Mouse (Mus musculus): Measurements from ENCODE around the gene Adprhl1. TPM values are rescaled to one million over a fixed set of nuclear protein-coding genes. Genes with fewer than 3 reads are reported as not detected.

The Adprhl1 gene
- total RNA-seq, 1 experiment from 2014 or later = not detected

DNA sequence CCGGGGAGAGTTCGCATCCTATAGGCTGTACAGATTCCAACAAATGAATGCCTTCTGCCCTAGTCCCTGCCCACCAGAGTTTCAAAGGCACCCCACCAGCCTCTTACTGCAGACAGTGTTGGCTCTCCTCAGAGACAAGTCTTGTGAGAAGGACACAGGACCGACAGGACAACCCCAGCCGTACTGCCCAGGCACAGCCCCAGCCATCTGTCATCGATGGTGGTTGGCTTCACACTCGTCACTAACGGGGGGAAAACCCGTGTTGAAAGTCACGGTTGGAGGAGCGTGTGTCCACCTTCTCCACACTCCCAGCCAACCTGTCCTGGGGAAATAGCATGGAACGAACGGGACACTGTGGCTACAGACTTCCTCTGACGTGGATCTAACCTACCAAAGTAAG is 19.2 kb downstream of the Adprhl1 start:
- ATAC-seq (ENCODE audit: extremely low read depth, insufficient number of reproducible peaks, low FRiP score, poor library complexity, severe bottlenecking) = no peak

GRCm38 (mm10) chr8:13230471-13230870 is 23.5 kb downstream of the Adprhl1 start:
- ATAC-seq (ENCODE audit: extremely low read depth, insufficient number of reproducible peaks, low FRiP score, poor library complexity, severe bottlenecking) = no peak

DNA sequence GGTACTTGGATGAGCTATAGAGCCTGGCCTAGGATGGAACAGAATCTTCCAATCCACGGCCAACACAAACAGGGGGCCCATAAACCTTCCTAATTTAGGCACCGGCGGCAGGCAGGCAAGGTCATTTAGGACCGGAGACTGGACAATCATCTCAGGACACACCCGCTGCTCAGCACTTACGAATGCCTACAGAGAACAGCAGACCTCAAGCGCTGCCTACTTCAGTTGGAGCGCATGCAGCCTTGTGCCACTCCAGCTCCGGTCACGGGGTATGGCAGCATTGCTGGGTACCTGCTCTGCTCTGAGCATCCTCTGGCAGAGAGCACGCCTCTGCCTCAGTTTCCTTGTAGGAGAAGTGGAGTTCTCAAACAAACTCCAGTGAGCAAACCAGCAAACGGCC is 24.2 kb downstream of the Adprhl1 start:
- no peak for ATAC-seq (ENCODE audit: extremely low read depth, insufficient number of reproducible peaks, low FRiP score, poor library complexity, severe bottlenecking)

DNA sequence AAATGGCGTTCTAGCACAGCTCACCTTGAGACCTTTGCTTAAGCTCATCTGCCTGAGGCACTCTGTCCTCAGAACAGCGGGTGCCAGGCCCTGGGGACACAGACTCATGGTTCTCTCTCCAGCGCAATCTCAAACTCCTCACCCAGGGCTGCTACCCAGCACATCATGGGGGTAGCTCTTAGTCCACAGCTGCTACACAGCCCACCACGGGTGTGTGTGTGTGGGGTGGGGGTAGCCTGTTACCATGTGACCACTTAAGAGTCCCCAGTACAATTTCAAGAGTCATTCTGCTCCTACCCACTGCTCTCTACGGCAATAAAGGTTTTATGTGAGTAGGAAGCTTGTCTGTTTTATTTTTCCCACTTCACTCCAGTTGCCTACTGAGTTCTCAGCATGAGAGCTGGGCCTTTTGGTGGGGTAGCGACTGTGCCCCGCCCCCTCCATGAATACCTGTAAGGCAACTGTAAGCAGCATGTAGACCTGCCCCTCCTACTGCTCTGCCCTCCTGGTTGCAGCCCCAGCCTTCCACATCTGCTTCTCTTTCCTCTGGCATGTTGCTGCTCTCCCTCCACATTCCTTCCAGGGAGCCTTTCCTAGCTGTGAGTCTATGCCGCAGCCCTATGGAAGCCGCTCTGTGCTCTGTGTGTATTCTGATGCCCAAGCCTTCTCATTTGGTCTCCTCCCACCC is 24.9 kb downstream of the Adprhl1 start:
- no peak for ATAC-seq (ENCODE audit: extremely low read depth, insufficient number of reproducible peaks, low FRiP score, poor library complexity, severe bottlenecking)

DNA sequence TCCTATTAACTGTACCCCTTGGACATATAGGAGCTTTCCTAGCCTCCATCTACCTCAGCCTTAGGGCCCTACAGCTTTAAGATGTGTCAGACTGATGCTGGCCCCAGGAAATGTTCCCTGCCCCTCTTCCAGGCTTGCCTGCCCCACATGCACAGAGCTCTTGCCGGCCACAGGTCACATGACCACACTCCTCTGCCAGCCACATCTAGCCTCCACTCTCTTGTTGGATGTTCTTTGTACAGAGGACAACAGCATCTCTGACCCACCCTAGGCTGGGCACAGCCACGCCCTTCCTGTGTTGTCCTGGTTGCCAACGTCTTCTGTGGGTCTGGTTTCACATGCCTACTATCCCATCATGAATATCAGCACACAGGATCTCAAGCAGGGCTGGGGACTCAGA is 26.8 kb downstream of the Adprhl1 start:
- ATAC-seq (ENCODE audit: extremely low read depth, insufficient number of reproducible peaks, low FRiP score, poor library complexity, severe bottlenecking) = no peak

- ATAC-seq (ENCODE audit: extremely low read depth, insufficient number of reproducible peaks, low FRiP score, poor library complexity, severe bottlenecking) = no peak
Measured at GRCm38 (mm10) chr8:13226288-13226687, 27.7 kb downstream of the Adprhl1 start.

DNA sequence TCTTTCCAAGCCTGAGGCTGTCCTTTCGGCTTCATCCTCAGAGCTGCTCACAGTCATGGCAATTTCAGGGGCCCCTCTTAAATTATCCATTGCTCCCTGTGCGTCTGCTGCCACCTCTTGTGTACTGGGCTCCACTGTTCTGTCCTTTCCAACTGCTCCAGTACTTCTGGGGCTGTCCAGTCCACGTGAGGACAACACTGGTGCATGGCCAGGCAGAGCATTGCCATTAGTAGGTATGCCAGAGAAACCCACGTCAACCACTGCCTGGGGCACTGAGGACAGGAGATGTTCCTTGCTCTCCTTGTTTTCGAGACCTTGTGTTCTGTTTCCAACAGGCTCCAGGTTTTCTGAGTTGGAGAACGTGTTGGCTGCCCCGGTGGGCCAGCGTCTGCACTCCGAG is 29.5 kb downstream of the Adprhl1 start:
- no peak for ATAC-seq (ENCODE audit: extremely low read depth, insufficient number of reproducible peaks, low FRiP score, poor library complexity, severe bottlenecking)

DNA sequence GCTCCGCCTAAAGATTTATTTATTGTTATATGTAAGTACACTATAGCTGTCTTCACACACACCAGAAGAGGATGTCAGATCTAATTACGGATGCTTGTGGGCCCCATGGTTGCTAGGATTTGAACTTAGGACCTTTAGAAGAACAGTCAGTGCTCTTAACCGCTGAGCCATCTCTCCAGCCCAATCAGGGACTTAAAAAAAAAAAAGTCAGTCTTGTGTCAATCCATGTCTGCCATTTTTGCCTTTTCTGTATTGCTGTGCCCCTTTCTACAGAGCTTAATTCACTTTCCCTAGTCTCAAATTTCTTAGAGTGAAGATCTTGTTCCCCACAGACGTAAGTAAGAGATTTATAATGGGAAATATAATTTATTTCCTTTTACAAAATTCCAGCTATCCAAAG is 35.5 kb downstream of the Adprhl1 start:
- no peak for ATAC-seq (ENCODE audit: extremely low read depth, insufficient number of reproducible peaks, low FRiP score, poor library complexity, severe bottlenecking)

DNA sequence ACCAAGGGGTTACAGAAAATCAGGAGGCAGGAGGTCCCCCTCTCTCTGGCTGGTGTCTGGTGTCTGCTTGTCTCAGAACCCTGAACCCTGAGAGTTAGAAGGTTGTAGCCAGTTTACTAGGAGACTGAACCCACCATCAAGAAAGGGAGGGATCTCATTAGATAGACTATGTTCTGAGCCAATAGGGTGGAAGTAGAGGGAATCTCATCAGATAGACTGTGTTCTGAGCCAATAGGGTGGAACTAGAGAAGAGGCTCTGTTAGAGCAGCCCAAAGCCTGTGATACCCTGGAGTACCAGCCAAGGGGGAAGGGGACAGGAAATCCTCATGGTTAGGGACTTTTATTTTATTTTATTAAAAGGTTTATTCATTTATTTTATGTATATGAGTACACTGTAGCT is 36.0 kb downstream of the Adprhl1 start:
- ATAC-seq (ENCODE audit: extremely low read depth, insufficient number of reproducible peaks, low FRiP score, poor library complexity, severe bottlenecking) = no peak

DNA sequence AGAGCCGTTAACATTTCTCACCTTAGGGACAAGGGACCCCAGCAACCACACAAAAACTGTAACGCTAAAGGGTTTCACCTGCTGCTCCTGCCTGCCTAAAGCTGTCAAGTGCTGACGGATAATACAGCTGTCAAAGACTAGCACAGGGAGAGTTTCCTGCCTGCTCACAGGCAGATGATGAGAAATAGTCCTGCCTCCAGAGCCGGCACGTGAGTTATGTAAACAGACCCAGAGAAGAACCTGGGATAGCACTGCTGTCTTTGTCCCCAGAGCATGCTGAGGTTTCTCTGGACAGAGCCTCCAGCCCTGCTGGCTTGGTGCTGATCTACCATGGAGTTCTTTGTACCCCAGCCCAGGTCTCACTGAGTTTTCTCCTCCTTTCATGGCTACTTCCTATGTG is 36.9 kb downstream of the Adprhl1 start:
- no peak for ATAC-seq (ENCODE audit: extremely low read depth, insufficient number of reproducible peaks, low FRiP score, poor library complexity, severe bottlenecking)

- no peak for ATAC-seq (ENCODE audit: extremely low read depth, insufficient number of reproducible peaks, low FRiP score, poor library complexity, severe bottlenecking)
Measured at GRCm38 (mm10) chr8:13216386-13216785, 37.6 kb downstream of the Adprhl1 start.

DNA sequence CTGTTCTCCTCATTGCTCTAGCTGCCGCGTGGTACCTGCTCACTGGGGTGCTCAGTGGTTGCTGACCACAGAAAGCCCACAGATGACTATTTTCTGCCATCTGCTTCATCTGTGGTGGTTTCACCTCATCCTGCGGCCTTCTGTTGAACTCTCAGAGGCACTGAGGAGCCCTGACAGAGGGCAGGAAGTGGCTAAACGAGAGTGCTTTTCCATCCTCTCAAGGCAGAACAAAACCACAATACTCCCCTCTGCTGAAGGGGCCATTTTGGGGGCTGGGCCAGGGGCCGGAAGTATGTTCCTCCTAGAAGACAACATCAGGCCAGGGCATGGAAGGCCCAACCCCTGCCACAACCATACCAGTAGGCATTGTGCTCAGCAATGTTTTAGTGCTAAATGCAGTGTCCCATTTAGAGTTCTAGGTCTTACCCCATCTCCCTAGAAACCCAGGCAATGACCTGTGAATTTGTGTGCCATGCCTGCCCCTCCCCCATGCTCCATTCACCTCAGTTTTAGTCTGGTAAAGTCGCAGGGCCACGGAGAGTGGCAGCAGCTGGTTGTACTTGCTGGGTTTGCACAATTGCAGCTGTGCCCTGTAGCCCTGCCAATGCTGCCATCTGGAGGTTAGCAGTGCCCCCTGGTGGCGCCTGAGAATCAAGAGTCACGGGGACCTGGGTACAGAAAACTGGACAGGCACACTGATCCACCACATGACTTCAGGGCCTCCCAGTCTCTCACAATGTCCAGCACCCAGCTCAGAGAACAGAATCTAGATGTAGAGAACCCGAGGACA is 40.3 kb downstream of the Adprhl1 start:
- ATAC-seq (ENCODE audit: extremely low read depth, insufficient number of reproducible peaks, low FRiP score, poor library complexity, severe bottlenecking) = peak; percentile 72

GRCm38 (mm10) chr8:13209770-13210169 is 44.2 kb downstream of the Adprhl1 start:
- ATAC-seq (ENCODE audit: extremely low read depth, insufficient number of reproducible peaks, low FRiP score, poor library complexity, severe bottlenecking) = no peak

GRCm38 (mm10) chr8:13208627-13209355 is 45.2 kb downstream of the Adprhl1 start:
- ATAC-seq (ENCODE audit: extremely low read depth, insufficient number of reproducible peaks, low FRiP score, poor library complexity, severe bottlenecking) = no peak

DNA sequence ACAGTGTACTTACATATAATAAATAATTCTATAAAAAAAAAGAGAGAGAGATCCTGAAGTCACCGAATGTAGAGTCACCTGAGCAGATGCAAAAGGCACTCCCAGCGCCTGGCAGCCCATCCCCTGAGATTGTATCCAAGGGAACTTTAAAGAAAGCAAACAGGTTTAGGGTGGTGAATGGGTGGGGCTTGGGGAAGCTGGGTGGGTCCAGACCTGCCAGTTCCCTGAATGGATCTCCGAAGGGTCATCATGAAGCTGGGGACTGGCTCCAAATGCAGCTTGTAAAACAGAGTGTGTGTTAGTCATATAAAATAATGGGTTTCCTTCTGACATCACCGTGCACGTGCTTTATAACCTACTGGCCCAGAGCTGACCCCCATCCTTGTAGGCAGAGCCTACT is 47.7 kb downstream of the Adprhl1 start:
- ATAC-seq (ENCODE audit: extremely low read depth, insufficient number of reproducible peaks, low FRiP score, poor library complexity, severe bottlenecking) = no peak

GRCm38 (mm10) chr8:13205311-13205710 is 48.7 kb downstream of the Adprhl1 start:
- no peak for ATAC-seq (ENCODE audit: extremely low read depth, insufficient number of reproducible peaks, low FRiP score, poor library complexity, severe bottlenecking)

DNA sequence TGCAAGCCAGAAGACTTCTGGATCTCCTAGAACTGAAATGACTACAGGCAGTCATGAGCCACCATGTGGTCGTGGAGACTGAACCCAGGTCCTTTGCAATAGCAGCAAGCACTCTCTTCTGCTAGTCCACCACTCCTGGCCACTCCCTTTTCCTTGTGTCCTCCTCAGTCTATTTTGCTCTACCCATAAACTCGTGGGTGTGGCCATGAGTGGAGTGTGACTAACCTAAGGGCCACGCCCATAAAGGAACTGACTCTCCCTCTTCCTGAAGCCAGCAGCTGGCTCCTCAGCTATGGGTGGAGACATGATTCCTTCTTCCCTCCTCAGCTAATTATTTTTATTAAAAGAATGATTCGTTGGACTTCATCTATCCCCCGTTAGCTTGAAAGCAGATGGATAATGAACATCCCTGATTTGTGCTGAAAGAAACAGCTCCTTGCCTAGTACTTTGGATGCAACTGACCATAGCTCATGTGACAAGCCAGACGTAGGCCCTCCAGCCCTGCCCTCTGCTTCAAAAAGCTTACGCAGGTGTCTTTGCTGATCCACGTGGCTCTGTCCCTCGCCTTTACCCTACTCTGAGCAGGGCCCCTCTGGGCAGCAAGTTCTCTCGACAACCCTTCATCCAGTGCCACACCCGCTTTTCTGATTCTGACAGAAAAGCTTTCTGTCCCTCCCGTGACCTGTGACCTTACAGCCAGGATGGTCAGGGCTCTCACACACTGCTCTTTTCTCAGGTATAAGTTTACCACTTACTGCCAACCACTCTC is 49.4 kb downstream of the Adprhl1 start:
- ATAC-seq (ENCODE audit: extremely low read depth, insufficient number of reproducible peaks, low FRiP score, poor library complexity, severe bottlenecking) = no peak

DNA sequence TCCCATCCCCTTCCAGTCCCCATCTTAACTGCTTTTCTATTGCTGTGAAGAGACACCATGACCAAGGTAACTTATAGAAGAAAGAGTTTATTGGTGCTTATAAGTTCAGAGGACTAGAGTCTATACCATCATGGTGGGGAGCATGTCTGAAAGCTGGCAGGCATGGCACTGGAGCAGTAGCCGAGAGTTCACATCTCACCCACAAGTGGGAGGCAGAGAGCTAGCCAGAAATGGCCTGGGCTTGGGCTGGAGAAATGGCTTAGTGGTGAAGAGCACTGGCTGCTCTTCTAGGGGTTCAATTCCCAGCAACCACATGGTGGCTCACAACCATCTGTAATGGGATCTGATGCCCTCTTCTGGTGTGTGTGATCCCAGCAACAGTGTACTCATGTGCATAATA is 50.5 kb downstream of the Adprhl1 start:
- ATAC-seq (ENCODE audit: extremely low read depth, insufficient number of reproducible peaks, low FRiP score, poor library complexity, severe bottlenecking) = no peak

DNA sequence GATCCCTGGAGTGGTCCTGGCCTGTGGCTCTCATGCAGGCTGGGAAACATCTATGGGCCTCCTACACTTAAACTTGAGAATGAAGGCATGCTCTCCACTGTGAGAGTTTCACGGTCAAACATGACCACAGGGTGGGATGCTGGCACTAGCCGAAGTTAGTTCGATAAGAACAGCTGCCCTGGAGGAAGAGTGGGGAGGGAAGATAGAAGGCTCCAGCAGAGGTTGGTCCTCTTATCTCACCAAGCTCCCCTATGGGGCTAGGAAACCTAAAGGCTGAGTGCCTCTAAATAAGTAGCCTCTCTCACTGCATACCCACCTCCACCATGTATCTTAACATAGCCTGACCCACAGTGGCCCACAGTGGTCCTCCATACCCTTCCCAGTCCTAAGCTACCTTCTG is 51.2 kb downstream of the Adprhl1 start:
- ATAC-seq (ENCODE audit: extremely low read depth, insufficient number of reproducible peaks, low FRiP score, poor library complexity, severe bottlenecking) = no peak
